Mouse (Mus musculus) heart, embryonic 10.5 days (tissue): ENCODE results near the gene Slc46a3. TPM values are rescaled to one million over a fixed set of nuclear protein-coding genes. Genes with fewer than 3 reads are reported as not detected.

ENCODE experiments used
- DNase-seq: peaks from one replicate; pipeline ENCODE4 v3.0.0-alpha.2; 2017; ENCODE audit warnings: low spot score
- H3K27ac ChIP-seq: fragments of 300-500 bp; sonication (generic); 2 replicates; pipeline ENCODE4 v1.5.1; 2016; ENCODE audit warnings: mild to moderate bottlenecking
- H3K27me3 ChIP-seq: fragments of 300-500 bp; sonication (generic); 2 replicates; pipeline ENCODE4 v1.6.1; 2016; ENCODE audit warnings: mild to moderate bottlenecking; ENCODE audit not compliant: poor library complexity, insufficient read depth, severe bottlenecking
- H3K36me3 ChIP-seq: fragments of 300-500 bp; sonication (generic); 2 replicates; pipeline ENCODE4 v1.6.1; 2016; ENCODE audit warnings: mild to moderate bottlenecking, moderate library complexity
- H3K4me1 ChIP-seq: fragments of 300-500 bp; sonication (generic); 2 replicates; pipeline ENCODE4 v1.6.1; 2016; ENCODE audit warnings: mild to moderate bottlenecking
- H3K4me3 ChIP-seq: fragments of 300-500 bp; sonication (generic); 2 replicates; pipeline ENCODE4 v1.5.1; 2016; ENCODE audit warnings: mild to moderate bottlenecking, moderate library complexity
- H3K9me3 ChIP-seq: fragments of 300-500 bp; sonication (generic); 2 replicates; pipeline ENCODE4 v1.6.1; 2016; ENCODE audit warnings: mild to moderate bottlenecking, moderate library complexity
- WGBS: fragments of 180-500 bp; shearing (Covaris S2); methylation state at CpG from one replicate; pipeline ENCODE4 v1.1.7; 2016; 5-methylcytosine and 5-hydroxymethylcytosine counted together
- polyA plus RNA-seq: library from polyadenylated mRNA; unstranded; fragments of >200 nt; fragmentation: Nextera tagmentation; extraction: Ambion mirVana; gene quantifications from 2 replicates; pipeline ENCODE4 v1.2.1, GENCODE M21; 2016

Slc46a3 gene
- polyA plus RNA-seq = 3.5 and 3.8 TPM in 2 replicates

DNA sequence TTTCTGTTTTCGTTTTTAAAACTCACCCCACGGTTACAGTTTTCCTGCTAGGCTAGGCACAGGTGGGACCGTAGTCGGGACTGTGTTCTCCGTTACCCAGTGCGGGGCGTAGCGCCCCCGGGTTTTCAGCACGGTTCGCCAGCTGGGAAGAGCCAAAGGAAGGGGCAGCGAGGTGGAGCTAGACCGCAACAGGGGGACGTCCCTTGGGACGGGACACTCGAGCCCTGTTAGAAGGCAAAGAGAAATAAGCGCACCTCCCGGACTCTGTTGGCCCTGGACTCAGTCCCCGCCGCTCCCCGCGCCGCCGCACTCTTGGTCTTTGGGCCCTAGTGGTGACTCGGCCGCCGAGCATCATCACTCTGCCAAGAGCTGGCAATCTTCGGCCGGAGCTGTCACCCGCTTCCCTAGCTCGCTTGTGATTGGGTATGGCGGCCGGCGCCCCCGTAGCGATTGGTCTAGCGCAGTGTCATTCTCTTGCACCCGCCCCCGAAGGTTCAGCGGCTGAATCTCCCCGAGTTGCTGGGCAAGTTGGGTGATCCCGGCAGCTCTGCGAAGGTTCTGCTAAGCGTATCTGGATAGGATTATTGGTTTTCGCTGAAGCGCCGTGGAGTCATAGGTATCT, at the start of gene Slc46a3:
Gene Slc46a3, minus strand, starts transcription at position 361 of the 622 bp plus-strand sequence.
- peaks cover 24% of the 10 kb centered on the region for H3K4me1 ChIP-seq
- H3K27me3 ChIP-seq = no peaks in the 10 kb centered on the region
- H3K4me3 ChIP-seq = peak within 1 kb of the TSS; percentile 76
- peak; percentile 97 for DNase-seq
- under 1% methylated on average over 47 of the region's 47 CpGs for WGBS
- H3K9me3 ChIP-seq = no peaks in the 10 kb centered on the region
- H3K27ac ChIP-seq = peak within 1 kb of the TSS; percentile 82
- H3K36me3 ChIP-seq = no peaks in the 10 kb centered on the region

- 0 out of 2 replicates have a peak, but pooled peaks cover 4% of the 10 kb centered on the region for H3K9me3 ChIP-seq
- no peaks in the 10 kb centered on the region for H3K36me3 ChIP-seq
- no peak overlapping the region for H3K27ac ChIP-seq
- peaks cover 3% of the 10 kb centered on the region; the same call in 1 of the 2 replicates for H3K4me1 ChIP-seq
- DNase-seq = no peak
- 78% methylated on average over 5 of the region's 5 CpGs for WGBS
- no peak overlapping the region for H3K4me3 ChIP-seq
- no peaks in the 10 kb centered on the region for H3K27me3 ChIP-seq
These were observed 44.6 kb upstream of the Slc46a3 start for GRCm38 (mm10) chr5:147939226-147939625.

DNA sequence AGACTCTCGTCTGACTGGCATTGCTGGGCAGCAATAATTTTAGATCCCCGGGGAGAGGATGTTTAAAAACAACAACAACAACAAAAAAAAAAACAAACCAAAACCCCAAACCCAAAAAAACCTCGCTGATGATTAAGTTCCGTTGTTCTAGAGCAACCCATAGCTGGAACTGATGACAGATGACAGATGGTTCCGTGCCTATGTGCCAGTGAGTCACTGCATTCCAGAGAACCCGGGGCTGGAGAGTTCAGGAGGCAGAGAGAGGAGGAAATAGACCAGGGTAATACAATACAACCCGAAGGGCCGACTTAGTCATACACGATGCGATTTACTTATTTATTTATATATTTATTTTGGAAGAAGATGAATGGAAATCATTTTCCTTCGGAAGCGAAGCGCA, 40.5 kb upstream of the Slc46a3 start:
- H3K9me3 ChIP-seq = no peaks in the 10 kb centered on the region
- H3K4me3 ChIP-seq = no peak overlapping the region
- H3K27me3 ChIP-seq = no peaks in the 10 kb centered on the region
- no peak for DNase-seq
- H3K4me1 ChIP-seq = no peaks in the 10 kb centered on the region
- no peak overlapping the region for H3K27ac ChIP-seq
- H3K36me3 ChIP-seq = no peaks in the 10 kb centered on the region
- WGBS = 82% methylated on average over 13 of the region's 13 CpGs

DNA sequence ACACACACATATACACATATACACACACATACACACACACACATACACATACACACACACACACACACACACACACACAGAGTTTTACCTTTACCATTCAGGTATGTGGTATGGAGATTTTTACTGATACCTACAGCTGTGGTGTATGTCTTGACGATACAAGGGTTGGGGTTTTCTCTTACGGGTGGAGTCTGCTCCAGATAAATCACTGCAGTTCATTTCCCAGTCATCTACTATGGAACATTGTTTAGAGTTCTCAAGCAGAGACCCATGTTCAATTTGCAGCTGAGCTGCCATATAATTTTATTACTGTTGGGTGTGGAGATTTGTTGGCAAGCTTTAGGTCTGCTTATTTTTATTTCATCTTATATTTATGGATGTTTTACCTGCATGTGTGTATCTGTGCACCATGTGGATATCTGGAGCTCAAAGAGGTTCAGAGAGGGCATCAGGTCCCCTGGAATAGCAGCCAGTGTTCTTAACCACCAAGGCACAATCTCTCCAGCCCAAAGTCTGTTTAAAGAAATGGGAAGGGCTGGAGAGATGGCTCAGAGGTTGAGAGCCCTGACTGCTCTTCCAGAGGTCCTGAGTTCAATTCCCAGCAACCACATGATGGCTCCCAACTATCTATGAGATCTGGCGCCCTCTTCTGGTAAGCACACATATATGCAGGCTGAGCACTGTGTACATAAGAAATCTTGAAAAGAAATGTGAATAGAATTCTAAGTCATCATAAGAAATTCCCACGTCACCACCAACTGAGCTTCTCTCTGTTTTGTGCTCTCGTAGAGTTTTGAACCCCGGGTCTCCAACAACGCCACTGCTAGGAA, 34.3 kb upstream of the Slc46a3 start:
- no peaks in the 10 kb centered on the region for H3K4me1 ChIP-seq
- no peaks in the 10 kb centered on the region for H3K9me3 ChIP-seq
- no peak overlapping the region for H3K4me3 ChIP-seq
- WGBS = 73% methylated on average over 7 of the region's 7 CpGs
- H3K27ac ChIP-seq = no peak overlapping the region
- no peak for DNase-seq
- H3K36me3 ChIP-seq = no peaks in the 10 kb centered on the region
- no peaks in the 10 kb centered on the region for H3K27me3 ChIP-seq

DNA sequence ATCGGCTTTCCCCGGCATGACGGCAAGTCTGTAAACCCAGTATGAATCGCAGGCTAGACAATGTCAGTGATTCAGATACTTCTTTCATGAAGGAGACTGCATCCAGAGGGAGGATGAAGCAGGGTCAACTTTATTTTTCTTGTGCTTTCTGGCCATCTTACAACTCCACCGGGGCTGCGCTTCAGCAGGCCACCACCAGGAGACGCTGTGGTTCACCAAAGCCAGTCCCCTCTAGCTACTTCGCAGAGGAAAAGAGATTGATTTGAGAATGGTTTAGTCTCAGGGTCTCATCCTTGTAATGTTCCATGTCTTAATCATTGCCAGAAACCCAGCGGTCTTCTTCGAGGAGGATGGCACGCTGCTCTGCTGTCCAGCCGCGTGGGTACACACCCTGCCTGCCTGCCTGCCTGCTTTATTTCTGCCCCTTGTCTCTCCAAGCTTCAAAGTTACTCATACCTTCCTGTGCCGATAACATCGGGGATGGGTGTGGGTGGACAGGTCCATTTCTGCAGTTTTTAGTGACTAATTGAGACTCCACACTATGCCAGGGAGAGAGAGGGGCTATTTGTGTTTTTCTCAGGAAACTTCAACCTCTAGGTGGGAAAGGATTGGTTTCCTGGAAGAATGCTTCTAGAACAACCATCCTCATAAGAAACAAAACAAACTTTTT, 31.5 kb upstream of the Slc46a3 start:
- WGBS = 59% methylated on average over 15 of the region's 15 CpGs
- no peaks in the 10 kb centered on the region for H3K27me3 ChIP-seq
- H3K27ac ChIP-seq = no peak overlapping the region
- H3K36me3 ChIP-seq = no peaks in the 10 kb centered on the region
- DNase-seq = no peak
- H3K9me3 ChIP-seq = no peaks in the 10 kb centered on the region
- H3K4me1 ChIP-seq = no peaks in the 10 kb centered on the region
- no peak overlapping the region for H3K4me3 ChIP-seq

- Histone ChIP-seq H3K27ac (no peak overlapping the region), H3K4me1 (no peaks in the 10 kb centered on the region), H3K27me3 (no peaks in the 10 kb centered on the region), H3K9me3 (no peaks in the 10 kb centered on the region), H3K4me3 (no peak overlapping the region), H3K36me3 (no peaks in the 10 kb centered on the region)
- 74% methylated on average over 5 of the region's 5 CpGs for WGBS
- no peak for DNase-seq
These were observed 30.0 kb upstream of the Slc46a3 start for GRCm38 (mm10) chr5:147924621-147925020.

GRCm38 (mm10) chr5:147918044-147918846, 23.6 kb upstream of the Slc46a3 start:
- WGBS = 56% methylated on average over 17 of the region's 17 CpGs
- Histone ChIP-seq H3K4me1 (peaks cover 12% of the 10 kb centered on the region), H3K4me3 (no peak overlapping the region), H3K27me3 (no peaks in the 10 kb centered on the region), H3K27ac (no peak overlapping the region), H3K36me3 (no peaks in the 10 kb centered on the region), H3K9me3 (no peaks in the 10 kb centered on the region)
- DNase-seq = no peak

DNA sequence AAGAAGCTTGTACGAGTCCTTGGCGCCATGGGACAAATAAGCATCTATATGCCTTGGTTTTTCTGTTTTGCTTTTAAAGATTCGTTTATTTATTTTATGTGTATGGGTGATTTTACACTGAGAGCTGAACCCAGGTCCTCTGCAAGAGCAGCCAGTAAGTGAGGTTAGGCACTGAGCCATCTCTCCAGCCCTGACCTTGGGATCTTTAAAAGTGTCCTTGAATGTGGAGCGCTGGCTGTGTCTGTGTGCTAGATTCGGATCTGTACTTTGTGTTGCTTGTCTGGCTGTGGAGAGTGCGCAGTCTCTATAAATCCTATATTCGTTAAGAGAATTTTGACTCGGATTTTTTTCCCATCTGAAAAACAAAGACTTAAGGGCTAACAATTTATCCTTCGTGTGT, 21.6 kb upstream of the Slc46a3 start:
- H3K9me3 ChIP-seq = no peaks in the 10 kb centered on the region
- WGBS = 74% methylated on average over 9 of the region's 9 CpGs
- no peak overlapping the region for H3K27ac ChIP-seq
- peaks cover 15% of the 10 kb centered on the region for H3K4me1 ChIP-seq
- no peak for DNase-seq
- H3K27me3 ChIP-seq = no peaks in the 10 kb centered on the region
- no peaks in the 10 kb centered on the region for H3K36me3 ChIP-seq
- H3K4me3 ChIP-seq = no peak overlapping the region

DNA sequence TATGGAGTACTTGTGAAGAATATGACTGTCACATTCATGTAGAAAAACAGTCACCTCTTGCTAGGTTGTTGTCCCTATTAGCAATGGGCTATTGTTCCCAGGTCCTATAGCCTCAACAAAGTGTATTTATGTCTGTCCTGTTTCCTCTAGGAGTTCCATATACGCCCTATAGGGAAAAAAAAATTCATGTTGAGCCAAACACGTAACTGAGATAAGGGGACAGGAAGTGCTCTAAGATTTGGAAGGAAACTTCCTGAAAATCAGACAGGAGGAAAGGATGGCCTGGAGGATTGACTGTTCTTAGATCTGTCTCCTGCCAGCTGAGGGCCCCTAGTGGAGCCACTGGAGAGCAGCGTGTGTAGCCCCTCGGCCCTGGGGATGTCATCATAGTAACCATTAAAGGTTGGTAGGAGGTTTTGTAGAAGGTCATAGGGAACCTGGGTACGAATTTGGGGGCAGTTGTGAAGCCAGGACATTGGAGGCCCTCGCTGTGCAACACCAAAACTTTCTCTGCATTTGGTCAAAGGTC, 20.5 kb upstream of the Slc46a3 start:
- H3K9me3 ChIP-seq = no peaks in the 10 kb centered on the region
- 36% methylated on average over 6 of the region's 6 CpGs for WGBS
- DNase-seq = no peak
- H3K4me1 ChIP-seq = peaks cover 15% of the 10 kb centered on the region
- no peak overlapping the region for H3K4me3 ChIP-seq
- H3K27ac ChIP-seq = no peak overlapping the region
- no peaks in the 10 kb centered on the region for H3K27me3 ChIP-seq
- H3K36me3 ChIP-seq = no peaks in the 10 kb centered on the region

DNA sequence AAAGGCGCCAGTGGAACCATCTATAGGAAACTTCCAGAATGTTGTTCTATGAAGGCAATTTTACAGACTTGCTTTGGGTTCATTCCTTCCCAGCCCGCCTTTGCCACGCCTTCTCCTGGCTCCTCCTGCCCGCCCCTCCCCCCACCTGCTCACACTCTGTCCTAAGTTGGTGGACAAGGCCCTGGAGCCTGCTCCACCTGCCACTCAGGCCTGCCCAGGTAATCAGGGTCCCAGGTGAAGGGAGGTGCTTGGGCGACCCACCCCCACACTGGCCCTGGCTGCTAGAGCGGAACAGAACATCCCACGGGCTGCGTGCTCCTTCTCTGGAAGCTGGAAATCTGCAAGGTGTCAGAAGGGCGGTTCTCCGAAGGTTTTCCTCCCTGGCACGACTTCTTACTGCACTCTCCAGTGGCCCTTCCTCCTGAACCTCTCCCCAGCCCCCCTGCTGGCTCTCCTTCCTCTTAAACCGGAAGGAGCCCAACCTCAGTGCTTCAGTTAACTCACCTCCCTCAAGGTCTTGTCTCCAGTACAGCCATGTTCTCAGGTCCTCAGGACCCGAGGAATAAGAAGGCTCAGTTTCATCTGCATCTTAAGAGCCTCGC, 18.7 kb upstream of the Slc46a3 start:
- Histone ChIP-seq H3K27ac (peak overlapping the region; percentile 78), H3K4me1 (peaks cover 15% of the 10 kb centered on the region), H3K4me3 (no peak overlapping the region), H3K27me3 (no peaks in the 10 kb centered on the region), H3K36me3 (no peaks in the 10 kb centered on the region), H3K9me3 (no peaks in the 10 kb centered on the region)
- WGBS = 31% methylated on average over 14 of the region's 14 CpGs
- DNase-seq = no peak

GRCm38 (mm10) chr5:147911744-147912143, 17.1 kb upstream of the Slc46a3 start:
- no peak for DNase-seq
- H3K36me3 ChIP-seq = no peaks in the 10 kb centered on the region
- no peaks in the 10 kb centered on the region for H3K9me3 ChIP-seq
- H3K4me3 ChIP-seq = no peak overlapping the region
- H3K27ac ChIP-seq = no peak overlapping the region
- H3K27me3 ChIP-seq = no peaks in the 10 kb centered on the region
- WGBS = 74% methylated on average over 5 of the region's 5 CpGs
- peaks cover 15% of the 10 kb centered on the region for H3K4me1 ChIP-seq
